Mouse (Mus musculus) lung, embryonic 14.5 days (tissue): ENCODE measurements around the gene Kdm4c. TPM values are rescaled to one million over a fixed set of nuclear protein-coding genes. Genes with fewer than 3 reads are reported as not detected.
"Not testable (repeated sequence)": the region's sequence is repeated elsewhere in the genome, so short reads cannot be mapped to it uniquely, and the experiment has no call there.

Experiments used
- ATAC-seq: fragments of 200-750 bp; cut with Nextera tagmentation; 2 replicates; pipeline ENCODE4 v1.8.0; 2017; ENCODE audit warnings: mild to moderate bottlenecking, moderate TSS enrichment, moderate library complexity; ENCODE audit not compliant: insufficient read depth
- DNase-seq: peaks from one replicate; pipeline ENCODE4 v3.0.0-alpha.2; 2015
- H3K27ac ChIP-seq: fragments of 300-500 bp; sonication (generic); 2 replicates; pipeline ENCODE4 v1.5.1; 2014; ENCODE audit warnings: low read depth, mild to moderate bottlenecking, moderate library complexity
- H3K27me3 ChIP-seq: fragments of 300-500 bp; sonication (generic); 2 replicates; pipeline ENCODE4 v1.6.1; 2014; ENCODE audit warnings: low read length, control low read depth; ENCODE audit not compliant: insufficient read depth
- H3K36me3 ChIP-seq: fragments of 300-500 bp; sonication (generic); 2 replicates; pipeline ENCODE4 v1.6.1; 2014; ENCODE audit warnings: control low read depth; ENCODE audit not compliant: insufficient read depth
- H3K4me1 ChIP-seq: fragments of 300-500 bp; sonication (generic); 2 replicates; pipeline ENCODE4 v1.6.1; 2014; ENCODE audit warnings: antibody characterized with exemption, control low read depth; ENCODE audit not compliant: insufficient read depth
- H3K4me2 ChIP-seq: fragments of 300-500 bp; sonication (generic); 2 replicates; pipeline ENCODE4 v1.6.1; 2014; ENCODE audit warnings: mild to moderate bottlenecking
- H3K4me3 ChIP-seq: fragments of 300-500 bp; sonication (generic); 2 replicates; pipeline ENCODE4 v1.5.1; 2014; ENCODE audit warnings: low read depth, low read length
- H3K9ac ChIP-seq: fragments of 300-500 bp; sonication (generic); 2 replicates; pipeline ENCODE4 v1.6.1; 2014
- H3K9me3 ChIP-seq: fragments of 300-500 bp; sonication (generic); 2 replicates; pipeline ENCODE4 v1.6.1; 2016; ENCODE audit warnings: low read depth, low read length, control low read depth
- CTCF ChIP-seq: IDR thresholded peaks from 2 replicates; pipeline ENCODE4 v1.5.1; 2016; ENCODE audit warnings: antibody characterized with exemption, low read depth
- WGBS: fragments of 180-500 bp; shearing (Covaris S2); extraction: QIAGEN DNeasy Blood & Tissue Kit; methylation state at CpG from one replicate; pipeline ENCODE4 v1.1.7; 2014; 5-methylcytosine and 5-hydroxymethylcytosine counted together
- polyA plus RNA-seq: library from polyadenylated mRNA; unstranded; fragments of >200 nt; fragmentation: Nextera tagmentation; extraction: Ambion mirVana; gene quantifications from 2 replicates; pipeline ENCODE4 v1.2.1, GENCODE M21; 2014

Kdm4c gene
- polyA plus RNA-seq, 1 experiment from 2014 or later = 13.2 TPM

- ATAC-seq (no peak), DNase-seq (peak; percentile 4)
- Histone ChIP-seq H3K4me1 (no peaks in the 10 kb centered on the region), H3K4me3 (no peak overlapping the region), H3K36me3 (peaks cover 13% of the 10 kb centered on the region; the same call in 1 of the 2 replicates), H3K27me3 (no peaks in the 10 kb centered on the region), H3K9ac (no peak overlapping the region), H3K4me2 (no peak overlapping the region), H3K9me3 (no peaks in the 10 kb centered on the region), H3K27ac (no peak overlapping the region)
- TF ChIP-seq CTCF = no peak
- WGBS = 83% methylated on average over 5 of the region's 5 CpGs
These were observed 154.3 kb downstream of the Kdm4c start for GRCm38 (mm10) chr4:74396562-74396961.

GRCm38 (mm10) chr4:74401617-74402313 lies 159.5 kb downstream of the Kdm4c start:
- not testable (repeated sequence) for H3K4me3 ChIP-seq, DNase-seq, ATAC-seq, H3K27me3 ChIP-seq, H3K9ac ChIP-seq, H3K9me3 ChIP-seq, H3K4me2 ChIP-seq, H3K27ac ChIP-seq, H3K4me1 ChIP-seq
- H3K36me3 ChIP-seq = peaks cover 20% of the 10 kb centered on the region; the same call in 1 of the 2 replicates
- 94% methylated on average over 7 of the region's 7 CpGs for WGBS

GRCm38 (mm10) chr4:74408731-74409130 lies 166.4 kb downstream of the Kdm4c start:
- H3K27me3 ChIP-seq = no peaks in the 10 kb centered on the region
- peaks cover 12% of the 10 kb centered on the region; the same call in 1 of the 2 replicates for H3K36me3 ChIP-seq
- no peak overlapping the region for H3K27ac ChIP-seq
- H3K4me3 ChIP-seq = no peak overlapping the region
- no peak for TF ChIP-seq CTCF
- DNase-seq = no peak
- 78% methylated on average over 1 of the region's 1 CpGs for WGBS
- no peak overlapping the region for H3K4me2 ChIP-seq
- H3K9ac ChIP-seq = no peak overlapping the region
- no peak for ATAC-seq
- no peaks in the 10 kb centered on the region for H3K4me1 ChIP-seq
- H3K9me3 ChIP-seq = no peaks in the 10 kb centered on the region

- no peak overlapping the region for H3K27ac ChIP-seq
- TF ChIP-seq CTCF = no peak
- H3K9ac ChIP-seq = no peak overlapping the region
- no peaks in the 10 kb centered on the region for H3K27me3 ChIP-seq
- H3K36me3 ChIP-seq = no peaks in the 10 kb centered on the region
- no peaks in the 10 kb centered on the region for H3K4me1 ChIP-seq
- no peak overlapping the region for H3K4me2 ChIP-seq
- WGBS = 72% methylated on average over 1 of the region's 1 CpGs
- DNase-seq (no peak), ATAC-seq (no peak)
- no peaks in the 10 kb centered on the region for H3K9me3 ChIP-seq
- no peak overlapping the region for H3K4me3 ChIP-seq
These were observed 177.5 kb downstream of the Kdm4c start for GRCm38 (mm10) chr4:74419794-74420193.

Other genes starting within 250 kb of the Kdm4c start
- gene Frmd3, start 229.1 kb upstream of the Kdm4c start, polyA plus RNA-seq = 0.45 TPM in 2 replicates